Mouse (Mus musculus): ENCODE measurements around the gene Zfp60. TPM values are rescaled to one million over a fixed set of nuclear protein-coding genes. Genes with fewer than 3 reads are reported as not detected.
A peak's percentile ranks its signal among the peaks of the same experiment; 100 is the strongest.
"Not testable (repeated sequence)": the region's sequence is repeated elsewhere in the genome, so short reads cannot be mapped to it uniquely, and the experiment has no call there.

The Zfp60 gene
- polyA plus RNA-seq, 1 experiment from 2014 or later, result 90.6 TPM

- no peaks in the 10 kb centered on the region for H3K9me3 ChIP-seq (ENCODE audit: control insufficient read depth, low read length)
- DNase-seq (ENCODE audit: low spot score) (peak; percentile 62), ATAC-seq (ENCODE audit: low FRiP score) (peak; percentile 75)
- no peak overlapping the region; the same call in 1 of the 2 replicates for H3K4me2 ChIP-seq (replicated peaks; ENCODE audit: low read depth, low read length)
- WGBS, result 15% methylated on average over 5 of the region's 5 CpGs
- H3K27ac ChIP-seq (ENCODE audit: low read depth, low read length), result peak overlapping the region; percentile 68
- no peaks in the 10 kb centered on the region for H3K27me3 ChIP-seq (ENCODE audit: control insufficient read depth, insufficient read depth, low read length)
- H3K4me1 ChIP-seq (replicated peaks; ENCODE audit: control insufficient read depth, insufficient read depth, low read length), result no peaks in the 10 kb centered on the region
- H3K9ac ChIP-seq (ENCODE audit: low read depth, low read length), result 0 out of 2 replicates have a peak overlapping the region, but pooled peaks have one; percentile 19
- H3K36me3 ChIP-seq (ENCODE audit: control insufficient read depth, insufficient read depth, low read length), result peaks cover 1% of the 10 kb centered on the region; the same call in 1 of the 2 replicates
- no peak overlapping the region for H3K4me3 ChIP-seq (ENCODE audit: low read depth, low read length)
Observed at GRCm38 (mm10) chr7:27756351-27757047, 25.3 kb downstream of the Zfp60 start.

DNA sequence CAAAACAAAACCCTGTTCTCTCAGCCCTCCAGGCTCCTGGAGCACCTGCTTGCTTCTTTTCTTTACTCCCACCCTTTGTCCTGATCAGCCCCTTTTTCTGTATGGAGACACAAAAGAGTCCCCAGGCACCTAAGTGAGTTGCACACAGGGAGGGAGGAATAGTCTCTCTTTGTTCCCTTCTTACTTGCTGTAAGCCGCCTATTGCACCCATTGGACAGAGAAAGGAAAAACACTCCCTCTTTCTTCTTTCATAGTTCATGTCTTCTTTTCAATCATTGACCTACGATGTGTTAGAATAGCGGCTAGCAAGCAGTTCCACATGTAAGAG, 25.8 kb downstream of the Zfp60 start:
- H3K4me2 ChIP-seq (replicated peaks; ENCODE audit: low read depth, low read length), result no peak overlapping the region
- no peak overlapping the region for H3K4me3 ChIP-seq (ENCODE audit: low read depth, low read length)
- WGBS, result 31% methylated on average over 3 of the region's 3 CpGs

GRCm38 (mm10) chr7:27765176-27765886, 34.1 kb downstream of the Zfp60 start:
- 14% methylated on average over 17 of the region's 17 CpGs for WGBS
- no peak overlapping the region for H3K27ac ChIP-seq (ENCODE audit: low read depth, low read length)
- no peaks in the 10 kb centered on the region for H3K36me3 ChIP-seq (ENCODE audit: control insufficient read depth, insufficient read depth, low read length)
- H3K9ac ChIP-seq (ENCODE audit: low read depth, low read length), result 0 out of 2 replicates have a peak overlapping the region, but pooled peaks have one; percentile 15
- no peaks in the 10 kb centered on the region for H3K4me1 ChIP-seq (replicated peaks; ENCODE audit: control insufficient read depth, insufficient read depth, low read length)
- H3K27me3 ChIP-seq (ENCODE audit: control insufficient read depth, insufficient read depth, low read length), result no peaks in the 10 kb centered on the region
- DNase-seq (ENCODE audit: low spot score), result peak; percentile 34
- H3K4me2 ChIP-seq (replicated peaks; ENCODE audit: low read depth, low read length), result peak overlapping the region; percentile 38
- H3K4me3 ChIP-seq (ENCODE audit: low read depth, low read length), result 0 out of 2 replicates have a peak overlapping the region, but pooled peaks have one; percentile 14
- no peaks in the 10 kb centered on the region for H3K9me3 ChIP-seq (ENCODE audit: control insufficient read depth, low read length)
- no peak for ATAC-seq (ENCODE audit: low FRiP score)

More for the DNA sequence above, 25.8 kb downstream of the Zfp60 start:
- peak; percentile 45; the same call in 1 of the 2 replicates for ATAC-seq (ENCODE audit: low FRiP score)
- Histone ChIP-seq H3K4me1 (replicated peaks; ENCODE audit: control insufficient read depth, insufficient read depth, low read length) (no peaks in the 10 kb centered on the region), H3K9ac (ENCODE audit: low read depth, low read length) (no peak overlapping the region), H3K36me3 (ENCODE audit: control insufficient read depth, insufficient read depth, low read length) (no peaks in the 10 kb centered on the region), H3K27me3 (ENCODE audit: control insufficient read depth, insufficient read depth, low read length) (no peaks in the 10 kb centered on the region), H3K27ac (ENCODE audit: low read depth, low read length) (peak overlapping the region; percentile 68), H3K9me3 (ENCODE audit: control insufficient read depth, low read length) (no peaks in the 10 kb centered on the region)
- no peak for DNase-seq (ENCODE audit: low spot score)

DNA sequence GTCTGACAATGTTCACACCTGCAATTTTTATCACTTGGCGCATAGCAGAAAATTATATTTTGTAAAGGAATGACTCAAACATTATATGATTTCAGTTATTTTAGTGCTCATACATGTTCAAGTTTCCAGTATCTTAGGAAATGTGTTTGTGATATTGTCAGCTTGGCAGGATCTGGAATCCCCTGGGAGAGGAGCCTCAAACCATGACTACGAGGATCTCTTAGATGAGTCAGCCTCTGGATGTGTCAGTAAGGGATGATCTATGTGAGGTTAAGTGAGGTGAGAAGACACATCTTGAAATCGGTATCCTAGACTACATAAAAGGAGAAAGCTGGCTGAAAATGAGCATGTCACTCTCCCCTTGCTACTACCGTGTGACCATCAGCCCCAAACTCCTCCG, 58.1 kb downstream of the Zfp60 start:
- Histone ChIP-seq H3K4me3 (ENCODE audit: low read depth, low read length) (no peak overlapping the region), H3K4me2 (replicated peaks; ENCODE audit: low read depth, low read length) (no peak overlapping the region), H3K9me3 (ENCODE audit: control insufficient read depth, low read length) (0 out of 2 replicates have a peak, but pooled peaks cover 4% of the 10 kb centered on the region), H3K9ac (ENCODE audit: low read depth, low read length) (no peak overlapping the region), H3K4me1 (replicated peaks; ENCODE audit: control insufficient read depth, insufficient read depth, low read length) (no peaks in the 10 kb centered on the region), H3K27ac (ENCODE audit: low read depth, low read length) (no peak overlapping the region), H3K27me3 (ENCODE audit: control insufficient read depth, insufficient read depth, low read length) (no peaks in the 10 kb centered on the region), H3K36me3 (ENCODE audit: control insufficient read depth, insufficient read depth, low read length) (no peaks in the 10 kb centered on the region)
- 87% methylated on average over 5 of the region's 5 CpGs for WGBS
- ATAC-seq (ENCODE audit: low FRiP score) (no peak), DNase-seq (ENCODE audit: low spot score) (no peak)

DNA sequence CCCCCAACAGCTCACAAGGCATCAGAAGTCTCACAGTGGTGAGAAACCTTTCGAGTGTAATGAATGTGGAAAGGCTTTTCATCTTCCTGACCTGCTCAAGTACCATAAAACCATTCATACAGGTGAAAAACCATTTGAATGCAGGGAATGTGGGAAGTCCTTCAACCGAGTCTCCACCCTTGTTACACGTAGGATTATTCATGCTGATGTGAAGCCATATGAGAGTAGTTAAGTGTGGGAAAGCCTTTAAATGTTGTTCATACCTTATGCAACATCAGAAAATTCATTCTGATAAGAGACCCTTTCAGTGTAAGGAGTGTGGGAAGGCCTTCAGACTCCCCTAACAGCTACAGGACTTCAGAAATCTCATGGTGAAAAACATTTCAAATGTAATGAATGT, 62.7 kb downstream of the Zfp60 start:
- H3K4me1 ChIP-seq (replicated peaks; ENCODE audit: control insufficient read depth, insufficient read depth, low read length); H3K36me3 ChIP-seq (ENCODE audit: control insufficient read depth, insufficient read depth, low read length); H3K9ac ChIP-seq (ENCODE audit: low read depth, low read length); H3K9me3 ChIP-seq (ENCODE audit: control insufficient read depth, low read length); H3K27ac ChIP-seq (ENCODE audit: low read depth, low read length); H3K4me3 ChIP-seq (ENCODE audit: low read depth, low read length); DNase-seq (ENCODE audit: low spot score); H3K4me2 ChIP-seq (replicated peaks; ENCODE audit: low read depth, low read length); H3K27me3 ChIP-seq (ENCODE audit: control insufficient read depth, insufficient read depth, low read length); ATAC-seq (ENCODE audit: low FRiP score): not testable (repeated sequence)
- 75% methylated on average over 2 of the region's 3 CpGs for WGBS

- no peaks in the 10 kb centered on the region for H3K9me3 ChIP-seq (ENCODE audit: control insufficient read depth, low read length)
- H3K27me3 ChIP-seq (ENCODE audit: control insufficient read depth, insufficient read depth, low read length), result no peaks in the 10 kb centered on the region
- no peak overlapping the region for H3K27ac ChIP-seq (ENCODE audit: low read depth, low read length)
- H3K4me3 ChIP-seq (ENCODE audit: low read depth, low read length), result no peak overlapping the region
- H3K9ac ChIP-seq (ENCODE audit: low read depth, low read length), result no peak overlapping the region
- no peak for ATAC-seq (ENCODE audit: low FRiP score)
- no peaks in the 10 kb centered on the region for H3K36me3 ChIP-seq (ENCODE audit: control insufficient read depth, insufficient read depth, low read length)
- DNase-seq (ENCODE audit: low spot score), result no peak
- H3K4me2 ChIP-seq (replicated peaks; ENCODE audit: low read depth, low read length), result no peak overlapping the region
- H3K4me1 ChIP-seq (replicated peaks; ENCODE audit: control insufficient read depth, insufficient read depth, low read length), result no peaks in the 10 kb centered on the region
Observed at GRCm38 (mm10) chr7:27794566-27794965, 63.4 kb downstream of the Zfp60 start.

DNA sequence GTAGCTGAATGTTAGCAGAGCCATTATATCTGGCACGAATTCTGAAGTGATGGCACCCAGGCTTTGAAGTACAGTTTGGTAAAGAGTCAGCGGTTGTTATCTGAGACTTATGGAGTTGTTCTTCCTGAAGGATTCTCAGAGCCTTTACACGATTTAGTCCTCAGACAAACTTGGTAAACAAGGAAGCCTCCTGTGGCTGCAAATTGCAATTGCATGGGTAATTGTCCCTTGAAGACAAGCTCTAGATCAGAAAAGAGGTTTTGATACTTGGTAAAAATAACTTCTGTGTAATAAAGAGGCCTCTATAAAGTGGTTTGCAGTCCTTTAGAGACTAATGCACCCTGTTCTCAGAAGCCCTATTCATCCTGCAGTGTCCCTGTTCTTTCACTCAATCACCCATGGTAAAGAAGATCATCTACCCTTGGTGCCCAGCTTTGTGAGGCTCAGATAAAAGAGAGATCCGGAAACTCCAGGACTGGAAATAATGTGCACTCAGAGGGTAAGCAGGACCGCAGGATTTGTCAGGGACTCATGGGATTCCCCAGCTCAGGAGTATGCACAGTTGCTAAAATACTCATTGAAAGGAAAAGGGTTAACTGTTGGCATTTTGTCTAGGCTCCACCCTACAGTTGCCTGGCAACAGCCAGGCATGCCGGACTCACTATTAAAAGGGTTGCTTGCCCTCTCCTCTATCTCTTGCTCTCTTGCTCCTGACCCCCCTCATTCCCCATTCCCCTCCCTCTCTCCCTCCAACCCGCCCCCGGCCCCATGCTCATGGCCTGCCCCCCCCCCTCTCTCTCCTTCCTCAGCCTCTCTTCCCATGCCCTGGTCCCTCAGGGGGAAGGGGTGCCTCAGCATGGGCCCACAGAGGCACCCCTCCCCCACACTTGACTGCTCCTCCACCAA, 67.0 kb downstream of the Zfp60 start:
- 32% methylated on average over 7 of the region's 8 CpGs for WGBS
- Histone ChIP-seq H3K9ac (ENCODE audit: low read depth, low read length) (no peak overlapping the region), H3K4me3 (ENCODE audit: low read depth, low read length) (no peak overlapping the region), H3K27me3 (ENCODE audit: control insufficient read depth, insufficient read depth, low read length) (no peaks in the 10 kb centered on the region), H3K9me3 (ENCODE audit: control insufficient read depth, low read length) (no peaks in the 10 kb centered on the region), H3K36me3 (ENCODE audit: control insufficient read depth, insufficient read depth, low read length) (no peaks in the 10 kb centered on the region), H3K27ac (ENCODE audit: low read depth, low read length) (peak overlapping the region; percentile 63; the same call in 1 of the 2 replicates), H3K4me1 (replicated peaks; ENCODE audit: control insufficient read depth, insufficient read depth, low read length) (no peaks in the 10 kb centered on the region), H3K4me2 (replicated peaks; ENCODE audit: low read depth, low read length) (no peak overlapping the region)
- DNase-seq (ENCODE audit: low spot score), result peak; percentile 74
- peak; percentile 93 for ATAC-seq (ENCODE audit: low FRiP score)

DNA sequence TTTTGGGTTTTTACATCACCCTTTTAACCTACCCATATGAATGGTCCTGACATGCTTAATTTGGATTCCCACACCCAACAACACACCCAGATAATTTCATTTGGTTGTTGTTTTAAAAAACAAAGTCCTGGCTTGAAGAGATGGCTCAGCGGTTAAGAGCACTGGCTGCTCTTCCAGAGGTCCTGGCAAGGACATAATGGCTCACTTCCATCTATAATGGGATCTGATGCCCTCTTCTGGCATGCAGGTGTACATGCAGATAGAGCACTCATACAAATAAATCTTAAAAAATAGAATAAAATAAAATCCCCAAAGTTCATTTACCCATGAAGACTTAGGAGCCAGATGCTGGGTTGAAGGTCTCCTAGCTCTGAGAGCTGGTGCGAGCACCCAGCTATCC, 69.9 kb downstream of the Zfp60 start:
- Histone ChIP-seq H3K4me1 (replicated peaks; ENCODE audit: control insufficient read depth, insufficient read depth, low read length) (no peaks in the 10 kb centered on the region), H3K4me2 (replicated peaks; ENCODE audit: low read depth, low read length) (no peak overlapping the region), H3K27me3 (ENCODE audit: control insufficient read depth, insufficient read depth, low read length) (no peaks in the 10 kb centered on the region), H3K27ac (ENCODE audit: low read depth, low read length) (no peak overlapping the region), H3K4me3 (ENCODE audit: low read depth, low read length) (no peak overlapping the region), H3K9ac (ENCODE audit: low read depth, low read length) (no peak overlapping the region), H3K9me3 (ENCODE audit: control insufficient read depth, low read length) (no peaks in the 10 kb centered on the region), H3K36me3 (ENCODE audit: control insufficient read depth, insufficient read depth, low read length) (no peaks in the 10 kb centered on the region)
- WGBS, result 53% methylated on average over 2 of the region's 2 CpGs
- no peak for ATAC-seq (ENCODE audit: low FRiP score)
- peak; percentile 10 for DNase-seq (ENCODE audit: low spot score)
